ENCODE assay signal across 29 mouse cellular contexts in genomic region chr19:28869251-28869855, GRCm38 (mm10). TPM values are rescaled to one million over a fixed set of nuclear protein-coding genes. Genes with fewer than 3 reads are reported as not detected.
DNase-seq lines count a peak whose midpoint lies in the region; ATAC-seq and TF ChIP-seq lines count a peak whose summit lies in the region.
"Had no signal": no experiment of that assay in that cellular context is flagged by ENCODE, and none has a peak within 500 bp of the region (broad histone marks: within the 10 kb centered on the region; RNA-seq: fewer than 3 reads in every experiment).

No protein-coding gene starts in this region.

- H3K4me3 ChIP-seq in liver, adult 2 months (ENCODE audit: insufficient read depth, low read depth, low read length): no peak overlapping the region
- H3K4me3 ChIP-seq in liver, embryonic 11.5 days (ENCODE audit: low read depth, low read length): no peak overlapping the region
- H3K4me3 ChIP-seq in small intestine, adult 2 months (ENCODE audit: low read depth, low read length): no peak overlapping the region
- H3K4me3 ChIP-seq: embryonic facial prominence, embryonic 12.5 days; embryonic facial prominence, embryonic 15.5 days; forebrain, embryonic 12.5 days; heart, embryonic 10.5 days; heart, embryonic 13.5 days had no signal

- no peak overlapping the region for H3K9ac ChIP-seq in liver, adult 2 months (ENCODE audit: low read depth, low read length)
- no peak overlapping the region for H3K9ac ChIP-seq in liver, embryonic 11.5 days (ENCODE audit: low read depth, low read length)
- H3K9ac ChIP-seq: embryonic facial prominence, embryonic 12.5 days; embryonic facial prominence, embryonic 15.5 days; forebrain, embryonic 12.5 days; heart, embryonic 13.5 days; hindbrain, embryonic 14.5 days had no signal

- H3K36me3 ChIP-seq in liver, adult 2 months (ENCODE audit: control insufficient read depth, insufficient read depth, low read length): no peaks in the 10 kb centered on the region
- no peaks in the 10 kb centered on the region for H3K36me3 ChIP-seq in liver, embryonic 11.5 days (ENCODE audit: control insufficient read depth, insufficient read depth, low read length)
- peaks cover 3% of the 10 kb centered on the region; the same call in 1 of the 2 replicates for H3K36me3 ChIP-seq in small intestine, adult 2 months (ENCODE audit: control insufficient read depth, insufficient read depth, low read length)
- H3K36me3 ChIP-seq: embryonic facial prominence, embryonic 12.5 days; embryonic facial prominence, embryonic 15.5 days; forebrain, embryonic 12.5 days; G1E; heart, embryonic 10.5 days; heart, embryonic 13.5 days had no signal

- H3K4me2 ChIP-seq in liver, embryonic 11.5 days: no peak overlapping the region
- H3K4me2 ChIP-seq: embryonic facial prominence, embryonic 12.5 days; embryonic facial prominence, embryonic 15.5 days; forebrain, embryonic 12.5 days; heart, embryonic 13.5 days; hindbrain, embryonic 14.5 days had no signal

- TF ChIP-seq POLR2A in liver, adult 2 months (IDR thresholded peaks at IDR 0.05; ENCODE audit: extremely low read depth, insufficient read depth, low read length): no peak
- TF ChIP-seq POLR2A in small intestine, adult 2 months (IDR thresholded peaks at IDR 0.05; ENCODE audit: low read depth, low read length): no peak

- H3K4me1 ChIP-seq in liver, adult 2 months (ENCODE audit: control insufficient read depth, insufficient read depth, low read length): peaks cover 8% of the 10 kb centered on the region; the same call in 1 of the 2 replicates
- H3K4me1 ChIP-seq in liver, embryonic 11.5 days (replicated peaks; ENCODE audit: control insufficient read depth, insufficient read depth, low read length): no peaks in the 10 kb centered on the region
- no peaks in the 10 kb centered on the region; the same call in 1 of the 2 replicates for H3K4me1 ChIP-seq in small intestine, adult 2 months (ENCODE audit: control insufficient read depth, insufficient read depth, insufficient read length, low read length)
- H3K4me1 ChIP-seq: embryonic facial prominence, embryonic 12.5 days; embryonic facial prominence, embryonic 15.5 days; forebrain, embryonic 12.5 days; heart, embryonic 10.5 days; heart, embryonic 13.5 days had no signal

- no peaks in the 10 kb centered on the region for H3K79me2 ChIP-seq in liver, adult 2 months (ENCODE audit: control insufficient read depth, insufficient read depth, low read length)

- no peak for TF ChIP-seq CTCF in liver, adult 2 months (IDR thresholded peaks at IDR 0.05; ENCODE audit: low read depth, low read length)
- TF ChIP-seq CTCF in small intestine, adult 2 months (IDR thresholded peaks at IDR 0.05; ENCODE audit: extremely low read depth, insufficient read length, insufficient replicate concordance, low read depth, low read length): no peak

- WGBS in liver, adult 2 months: 65% methylated on average over 6 of the region's 6 CpGs
- WGBS in liver, embryonic 11.5 days: 84% methylated on average over 6 of the region's 6 CpGs
- WGBS in small intestine, adult 2 months: 80% methylated on average over 6 of the region's 6 CpGs

- DNase-seq in CD4-positive, CD25-positive, alpha-beta regulatory T cell, adult 2 months (ENCODE audit: low read depth, low spot score): peak; percentile 5
- DNase-seq in liver, adult 2 months (ENCODE audit: extremely low read depth, low read depth, low spot score): peak; percentile 72
- DNase-seq in liver, embryonic 11.5 days (ENCODE audit: low spot score): no peak
- DNase-seq in retina, embryonic 14.5 days (ENCODE audit: low spot score): no peak
- DNase-seq: adrenal gland, adult 2 months; adrenal gland, postnatal 14 days; B cell, adult 2 months; cerebellum, adult 11 months; cerebellum, adult 2 months; cerebellum, adult 9-11 months; cerebellum, postnatal 25 days; gastrocnemius, postnatal 10 days; heart, adult 18-20 months; heart, postnatal 14 days; heart, postnatal 4 days had no signal

- no peak for ATAC-seq in CD4-positive, CD25-positive, alpha-beta regulatory T cell, adult 4 months
- no peak for ATAC-seq in liver, embryonic 11.5 days (replicated peaks; ENCODE audit: low FRiP score)
- ATAC-seq: forebrain, embryonic 16.5 days; hindbrain, postnatal 0 days; intestine, postnatal 0 days; Patski had no signal

- H3K27ac ChIP-seq in liver, adult 2 months (replicated peaks; ENCODE audit: insufficient read depth, low read depth, low read length): no peak overlapping the region
- H3K27ac ChIP-seq in liver, embryonic 11.5 days (ENCODE audit: low read depth, low read length): no peak overlapping the region
- 0 out of 2 replicates have a peak overlapping the region, but pooled peaks have one; percentile 15 for H3K27ac ChIP-seq in small intestine, adult 2 months (ENCODE audit: insufficient read depth, low read depth, low read length)
- H3K27ac ChIP-seq: embryonic facial prominence, embryonic 12.5 days; embryonic facial prominence, embryonic 15.5 days; forebrain, embryonic 12.5 days; heart, embryonic 10.5 days; heart, embryonic 13.5 days; hindbrain, embryonic 14.5 days; hindbrain, postnatal 0 days had no signal

- H3K27me3 ChIP-seq in liver, adult 2 months (ENCODE audit: control insufficient read depth, insufficient read depth, low read length): no peaks in the 10 kb centered on the region; the same call in 1 of the 2 replicates
- H3K27me3 ChIP-seq in liver, embryonic 11.5 days (replicated peaks; ENCODE audit: control insufficient read depth, insufficient read depth, low read length): no peaks in the 10 kb centered on the region
- no peaks in the 10 kb centered on the region for H3K27me3 ChIP-seq in small intestine, adult 2 months (ENCODE audit: control insufficient read depth, insufficient read depth, low read length)
- H3K27me3 ChIP-seq: embryonic facial prominence, embryonic 12.5 days; embryonic facial prominence, embryonic 15.5 days; forebrain, embryonic 12.5 days; heart, embryonic 13.5 days had no signal

- H3K9me3 ChIP-seq in liver, embryonic 11.5 days (ENCODE audit: control insufficient read depth, low read length): no peaks in the 10 kb centered on the region
- H3K9me3 ChIP-seq: embryonic facial prominence, embryonic 12.5 days; embryonic facial prominence, embryonic 15.5 days; forebrain, embryonic 12.5 days; G1E; heart, embryonic 10.5 days; heart, embryonic 13.5 days had no signal

RNA-seq across cellular contexts. Expression of gene Slc1a1, which starts 34.5 kb away (rescaled TPM):
- polyA plus RNA-seq in CD4-positive, CD25-positive, alpha-beta regulatory T cell, adult 4 months (2017; shearing (Covaris generic)): under 1 TPM in 1 of 2 experiments, not detected in 1; 0.43 TPM
- 0.27 TPM in 1 of 2 replicates, not detected in the other for total RNA-seq in liver, adult 2 months (2014; rRNA removed)
- not detected in 2 replicates for polyA plus RNA-seq in liver, adult 2 months (2012; rRNA removed)
- polyA plus RNA-seq in liver, embryonic 11.5 days (2014; fragmentation: Nextera tagmentation; extraction: Ambion mirVana): 0.05 TPM in 1 of 2 replicates, not detected in the other
- 4.4 and 23.4 TPM in 2 replicates for polyA plus RNA-seq in small intestine, adult 2 months (2012; rRNA removed)
- total RNA-seq: common myeloid progenitor, adult 5-6 weeks had no signal
- polyA plus RNA-seq: G1E had no signal

Comparison
In these comparisons a context has a peak if more than half of its experiments do, and no peak if none do; other contexts are left out.
1. DNase-seq: peak in CD4-positive, CD25-positive, alpha-beta regulatory T cell, adult 2 months (single experiment) and liver, adult 2 months (single experiment); none in liver, embryonic 11.5 days (single experiment) and retina, embryonic 14.5 days (single experiment).